Mouse (Mus musculus): Measurements from ENCODE around the gene Psme1.
A peak's percentile ranks its signal among the peaks of the same experiment; 100 is the strongest.

Gene Psme1

DNA sequence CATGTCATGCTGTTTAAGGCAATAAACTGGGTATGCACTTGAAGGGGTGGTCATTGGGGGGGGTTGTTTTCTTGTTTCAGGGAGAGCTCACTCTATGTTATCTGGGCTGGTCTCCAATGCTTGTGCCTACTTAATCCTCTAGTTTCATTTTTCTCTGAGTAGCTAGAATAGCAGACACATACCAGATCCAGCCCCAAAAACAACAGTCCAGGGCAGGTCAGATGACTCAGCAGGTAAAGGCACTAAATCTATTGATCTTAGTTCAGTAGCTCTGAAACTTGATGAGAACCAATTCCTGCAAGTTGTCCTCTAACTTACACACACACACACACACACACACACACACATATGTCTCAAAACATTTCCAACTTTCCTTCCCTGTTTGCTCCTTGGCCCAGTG lies 6.2 kb upstream of the Psme1 start:
- ATAC-seq (ENCODE audit: low TSS enrichment), result no peak

DNA sequence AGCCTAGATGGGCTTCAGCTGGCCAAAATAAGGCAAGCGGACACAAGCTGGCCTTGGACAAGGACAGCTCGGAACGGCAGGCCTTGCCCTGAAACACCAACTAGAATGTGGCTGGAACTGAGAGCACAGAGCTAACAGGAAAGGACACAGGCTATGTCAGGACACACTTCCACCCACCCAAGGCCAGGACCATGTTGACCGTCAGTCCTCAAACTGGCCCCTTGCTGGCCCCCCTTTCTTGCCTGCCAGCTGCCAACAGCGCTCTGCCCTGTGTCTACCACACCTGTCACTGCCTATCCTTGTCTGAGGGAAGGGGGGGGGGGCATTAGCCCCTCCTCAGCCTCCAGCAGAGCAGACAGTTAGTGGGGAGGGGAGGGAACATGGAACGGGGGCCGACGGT lies 2.6 kb upstream of the Psme1 start, which contains the start of gene Fitm1:
Fitm1 (plus strand) TSS at position 316 of the 400 bp plus-strand sequence.
- ATAC-seq (ENCODE audit: low TSS enrichment), result no peak

DNA sequence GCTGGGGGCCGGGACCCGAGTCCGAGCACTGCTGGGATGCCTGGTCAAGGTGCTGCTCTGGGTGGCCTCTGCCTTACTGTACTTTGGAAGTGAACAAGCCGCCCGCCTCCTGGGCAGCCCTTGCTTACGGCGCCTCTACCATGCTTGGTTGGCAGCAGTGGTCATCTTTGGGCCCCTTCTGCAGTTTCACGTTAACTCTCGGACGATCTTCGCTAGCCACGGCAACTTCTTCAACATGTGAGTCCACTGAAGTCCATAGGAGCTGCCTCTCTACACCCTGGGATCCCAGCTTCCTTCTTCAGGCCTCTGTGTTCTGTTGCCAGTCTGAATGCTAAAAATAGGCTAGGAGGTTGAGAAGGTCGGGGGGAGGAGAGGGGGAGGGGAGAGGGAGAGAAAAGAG lies 2.2 kb upstream of the Psme1 start:
- ATAC-seq (ENCODE audit: low TSS enrichment), result no peak

DNA sequence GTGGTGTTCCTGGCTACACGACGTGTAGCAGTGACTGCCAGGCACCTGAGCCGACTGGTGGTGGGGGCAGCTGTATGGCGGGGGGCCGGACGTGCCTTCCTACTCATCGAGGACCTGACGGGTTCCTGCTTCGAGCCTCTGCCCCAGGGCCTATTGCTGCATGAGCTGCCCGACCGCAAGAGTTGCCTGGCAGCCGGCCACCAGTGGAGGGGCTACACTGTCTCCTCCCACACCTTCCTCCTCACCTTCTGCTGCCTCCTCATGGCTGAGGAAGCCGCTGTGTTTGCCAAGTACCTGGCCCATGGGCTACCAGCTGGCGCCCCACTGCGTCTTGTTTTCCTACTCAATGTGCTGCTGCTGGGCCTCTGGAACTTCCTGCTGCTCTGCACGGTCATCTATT lies 1.5 kb upstream of the Psme1 start:
- no peak for ATAC-seq (ENCODE audit: low TSS enrichment)

DNA sequence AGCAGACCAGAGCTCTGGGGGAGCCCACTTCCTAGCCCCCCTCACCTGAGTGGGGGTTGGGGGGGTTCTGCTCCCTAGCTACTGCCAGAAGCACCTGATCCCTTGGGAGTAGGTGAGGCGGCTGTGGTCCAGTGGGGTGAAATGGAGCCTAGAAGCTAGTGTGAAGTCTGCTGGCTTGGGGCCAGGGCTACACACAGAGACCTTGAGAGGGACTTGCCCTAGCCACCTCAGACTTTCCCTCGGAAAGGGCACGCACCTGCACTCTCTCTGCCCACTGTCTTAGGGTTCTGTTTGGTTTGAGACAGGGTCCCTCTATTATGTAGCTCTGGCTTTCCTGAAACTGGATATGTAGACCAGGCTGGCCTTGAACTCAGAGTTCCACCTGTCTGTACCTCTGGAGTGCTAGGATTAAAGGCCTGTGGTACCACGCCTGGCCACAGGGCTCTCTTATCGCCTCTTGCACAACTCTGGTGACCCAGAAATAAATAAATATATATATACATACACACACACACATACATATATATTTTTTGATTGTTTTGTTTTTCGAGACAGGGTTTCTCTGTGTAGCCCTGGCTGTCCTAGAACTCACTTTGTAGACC lies 846 bp downstream of the Psme1 start:
- ATAC-seq (ENCODE audit: low TSS enrichment), result 0 out of 2 replicates have a peak, but pooled peaks have one; percentile 2

DNA sequence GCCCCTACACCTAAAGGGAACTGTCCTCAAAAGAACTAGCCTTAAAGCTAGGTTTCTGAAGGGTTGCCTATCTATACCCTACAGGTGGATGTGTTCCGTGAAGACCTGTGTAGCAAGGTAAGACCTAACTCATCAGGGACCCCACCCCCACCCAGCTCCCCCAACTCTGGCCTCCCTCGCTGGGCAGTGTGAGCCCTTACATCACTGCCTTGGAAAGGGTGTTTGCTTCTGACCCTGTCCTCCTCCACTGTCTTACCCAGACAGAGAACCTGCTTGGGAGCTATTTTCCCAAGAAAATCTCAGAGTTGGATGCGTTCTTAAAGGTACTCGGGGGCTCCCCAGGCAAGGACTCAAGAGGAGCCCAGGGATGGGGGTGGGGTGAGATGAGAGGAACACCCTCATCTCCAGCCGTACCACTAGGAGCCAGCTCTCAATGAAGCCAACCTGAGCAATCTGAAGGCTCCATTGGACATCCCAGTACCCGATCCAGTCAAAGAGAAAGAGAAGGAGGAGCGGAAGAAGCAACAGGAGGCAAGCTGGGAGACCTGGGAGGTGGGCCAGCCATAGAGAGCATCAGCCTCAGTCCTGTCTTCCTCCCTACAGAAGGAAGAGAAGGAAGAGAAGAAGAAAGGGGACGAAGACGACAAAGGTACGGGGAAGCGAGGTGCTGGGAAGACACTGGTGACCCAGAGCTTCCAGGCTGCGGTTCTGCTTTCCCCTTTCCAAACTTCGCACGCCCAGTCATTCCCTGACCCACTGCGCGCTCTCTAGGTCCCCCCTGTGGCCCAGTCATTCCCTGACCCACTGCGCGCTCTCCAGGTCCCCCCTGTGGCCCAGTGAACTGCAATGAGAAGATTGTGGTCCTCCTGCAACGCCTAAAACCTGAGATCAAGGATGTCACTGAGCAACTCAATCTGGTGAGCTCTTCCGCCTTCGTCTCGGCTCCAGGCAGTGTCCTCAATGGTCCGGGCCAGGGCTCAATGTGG lies 1.9 kb downstream of the Psme1 start:
- ATAC-seq (ENCODE audit: low TSS enrichment), result no peak

DNA sequence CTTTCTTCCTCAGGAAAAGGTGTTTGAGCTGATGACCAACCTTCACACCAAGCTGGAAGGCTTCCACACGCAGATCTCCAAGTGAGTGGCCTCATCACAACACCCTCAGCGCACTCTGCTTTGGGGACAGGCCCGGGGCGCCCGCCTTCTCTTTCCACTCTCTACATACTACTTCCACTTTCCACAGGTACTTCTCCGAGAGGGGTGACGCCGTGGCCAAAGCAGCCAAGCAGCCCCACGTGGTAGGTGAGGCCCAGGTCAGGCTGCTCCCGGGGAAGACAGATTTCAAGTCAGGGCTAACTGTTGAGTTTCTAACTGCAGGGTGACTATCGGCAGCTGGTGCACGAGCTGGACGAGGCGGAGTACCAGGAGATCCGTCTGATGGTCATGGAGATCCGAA lies 2.8 kb downstream of the Psme1 start:
- ATAC-seq (ENCODE audit: low TSS enrichment), result no peak

DNA sequence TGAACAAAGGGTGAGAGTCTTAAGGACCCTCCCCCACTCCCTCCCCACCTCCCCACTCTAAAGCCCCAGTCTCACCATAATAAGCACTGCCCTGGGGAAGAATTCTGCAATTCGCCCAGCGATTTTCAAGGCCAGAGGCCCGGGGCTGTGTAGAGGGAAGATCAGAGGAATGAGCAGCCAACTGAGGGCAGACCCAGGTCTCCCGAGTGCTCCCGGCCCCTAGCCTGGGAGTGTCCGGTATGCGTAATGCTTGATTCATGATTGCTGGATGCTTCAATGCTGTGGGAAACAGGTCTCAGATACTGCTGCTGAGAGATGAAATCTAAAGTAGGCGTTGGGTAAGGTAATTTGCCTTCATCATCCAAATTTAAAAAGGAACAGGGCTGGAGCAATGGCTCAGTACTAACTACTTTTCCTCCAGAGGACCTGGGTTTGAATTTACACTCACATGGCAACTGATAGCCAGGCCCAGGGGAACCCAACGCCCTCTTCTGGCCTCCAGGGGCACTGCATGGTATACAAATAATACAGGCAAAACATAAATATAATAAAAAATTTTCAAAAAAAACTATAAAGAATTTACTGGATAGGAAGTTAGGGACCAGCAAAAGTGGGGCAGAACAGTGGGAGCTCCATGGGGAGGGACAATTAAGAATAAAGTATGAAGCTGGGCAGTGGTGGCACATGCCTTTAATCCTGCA lies 4.2 kb downstream of the Psme1 start:
- no peak for ATAC-seq (ENCODE audit: low TSS enrichment)

DNA sequence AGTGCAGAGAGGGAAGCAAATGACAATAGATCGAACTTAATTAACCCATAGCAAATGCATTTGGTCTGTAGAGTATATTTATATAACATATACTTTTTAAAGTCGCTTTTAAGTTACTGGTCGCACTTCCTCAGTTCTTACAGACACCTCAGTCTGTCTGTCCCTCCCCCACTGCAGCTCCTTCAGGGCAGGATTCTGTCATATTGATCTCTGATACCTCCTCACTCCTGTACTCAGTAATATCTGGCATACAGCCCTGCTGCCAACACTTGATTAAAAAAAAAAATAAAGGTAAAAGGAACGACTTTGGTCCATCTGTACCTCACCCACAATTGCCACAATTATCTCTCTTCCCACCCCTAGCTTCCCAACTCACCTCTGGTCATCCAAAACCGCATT lies 6.4 kb downstream of the Psme1 start:
- no peak for ATAC-seq (ENCODE audit: low TSS enrichment)

DNA sequence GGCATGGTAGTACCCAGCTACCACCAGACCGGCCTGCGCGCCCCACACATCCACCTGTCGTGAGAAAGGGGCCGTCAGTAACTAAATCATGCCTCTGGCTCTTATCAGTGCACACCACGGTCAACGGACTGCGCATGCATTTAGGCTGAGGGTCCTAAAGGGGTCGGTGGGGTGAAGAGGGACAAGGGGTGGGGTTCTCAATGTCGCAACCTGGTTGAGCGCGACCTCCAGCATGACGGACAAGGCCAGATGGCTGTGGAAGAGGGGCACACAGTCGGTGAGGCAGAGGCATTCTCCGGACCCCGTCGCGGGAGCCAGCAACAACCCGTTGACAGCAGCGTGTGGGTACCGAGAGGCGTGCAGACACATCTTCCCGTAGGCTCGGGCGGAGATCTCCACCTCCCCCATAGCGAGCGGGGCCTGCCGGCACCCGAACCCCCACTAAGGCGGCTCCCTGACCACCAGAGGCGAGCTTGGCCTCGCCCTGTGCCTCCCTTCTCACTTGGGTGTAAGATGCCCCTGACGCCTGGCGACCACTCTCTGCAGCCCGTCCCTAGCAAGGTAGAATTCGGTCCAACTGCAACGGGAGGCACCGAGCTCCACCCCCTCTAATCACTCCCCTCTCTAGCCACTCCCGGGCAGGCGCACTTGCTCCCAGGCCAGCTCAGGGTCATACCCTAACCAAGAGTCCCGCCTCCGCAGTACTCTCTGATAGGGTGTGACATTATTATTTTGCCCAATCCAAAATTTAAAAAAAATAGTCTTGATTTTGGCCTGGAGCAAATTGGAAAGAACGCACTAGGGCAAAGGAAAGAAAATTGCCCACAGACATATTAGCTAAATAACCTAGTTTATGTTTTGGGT lies 7.0 kb downstream of the Psme1 start, which contains the start of gene Emc9:
Emc9 (minus strand) TSS at position 601 of the 864 bp plus-strand sequence.
- peak; percentile 74 for ATAC-seq (ENCODE audit: low TSS enrichment)

DNA sequence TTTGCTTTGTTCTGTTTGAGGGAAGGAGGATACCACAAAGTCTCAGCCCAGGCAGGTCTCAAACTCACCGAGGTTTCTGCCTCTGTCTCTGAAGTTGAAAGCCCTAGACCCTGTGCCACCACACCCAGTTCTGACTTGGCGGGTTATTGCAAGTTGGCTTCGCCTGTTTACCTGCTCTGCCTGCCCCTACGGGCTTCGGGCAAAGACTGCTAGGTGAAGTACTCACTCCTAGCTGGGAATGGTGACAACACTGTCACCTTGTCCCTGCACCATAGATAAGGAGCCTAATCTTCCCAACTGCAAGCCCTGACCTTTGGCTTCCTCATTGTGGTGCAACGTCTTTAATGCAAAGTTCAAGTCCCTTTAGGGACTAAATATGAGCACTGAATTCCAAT lies 7.6 kb downstream of the Psme1 start:
- ATAC-seq (ENCODE audit: low TSS enrichment), result no peak

DNA sequence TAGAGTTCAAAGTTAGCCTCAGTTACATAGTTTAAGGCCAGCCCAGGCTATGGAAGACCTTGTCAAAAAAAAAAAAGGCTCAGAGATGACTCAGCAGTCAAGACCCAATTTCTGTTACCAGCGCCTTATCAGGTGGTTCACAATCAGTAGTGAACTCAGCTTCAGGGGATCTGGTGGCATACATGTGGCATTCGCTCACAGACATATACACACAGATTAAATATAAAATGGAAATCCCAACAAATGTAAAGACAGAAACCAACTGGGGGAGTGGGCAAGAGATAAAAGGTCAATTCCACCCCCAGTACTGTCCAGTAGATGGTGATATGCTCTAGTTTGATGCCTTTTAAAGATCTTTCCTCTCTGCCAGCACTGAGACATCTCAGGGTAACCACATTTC lies 8.2 kb downstream of the Psme1 start:
- no peak for ATAC-seq (ENCODE audit: low TSS enrichment)

DNA sequence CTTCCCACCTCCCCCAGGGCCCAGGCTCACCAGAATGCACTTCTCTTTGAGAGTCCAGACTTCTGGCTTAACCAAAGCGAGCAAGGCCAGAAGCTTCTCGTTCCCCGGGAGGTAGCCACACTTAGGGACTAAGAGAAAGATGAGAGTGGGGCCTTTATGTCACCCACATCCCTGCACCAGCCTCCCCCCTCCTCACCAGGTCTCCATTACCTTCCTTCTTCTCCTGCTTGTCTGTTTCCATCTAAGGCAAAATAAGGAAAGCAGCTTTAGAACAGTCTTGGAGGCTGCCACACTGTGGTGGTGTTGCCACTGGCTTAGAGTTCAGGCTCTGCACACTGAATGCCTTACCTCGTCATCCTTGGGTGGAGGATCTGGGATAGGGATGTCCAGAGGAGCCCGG lies 11.3 kb downstream of the Psme1 start:
- no peak for ATAC-seq (ENCODE audit: low TSS enrichment)

DNA sequence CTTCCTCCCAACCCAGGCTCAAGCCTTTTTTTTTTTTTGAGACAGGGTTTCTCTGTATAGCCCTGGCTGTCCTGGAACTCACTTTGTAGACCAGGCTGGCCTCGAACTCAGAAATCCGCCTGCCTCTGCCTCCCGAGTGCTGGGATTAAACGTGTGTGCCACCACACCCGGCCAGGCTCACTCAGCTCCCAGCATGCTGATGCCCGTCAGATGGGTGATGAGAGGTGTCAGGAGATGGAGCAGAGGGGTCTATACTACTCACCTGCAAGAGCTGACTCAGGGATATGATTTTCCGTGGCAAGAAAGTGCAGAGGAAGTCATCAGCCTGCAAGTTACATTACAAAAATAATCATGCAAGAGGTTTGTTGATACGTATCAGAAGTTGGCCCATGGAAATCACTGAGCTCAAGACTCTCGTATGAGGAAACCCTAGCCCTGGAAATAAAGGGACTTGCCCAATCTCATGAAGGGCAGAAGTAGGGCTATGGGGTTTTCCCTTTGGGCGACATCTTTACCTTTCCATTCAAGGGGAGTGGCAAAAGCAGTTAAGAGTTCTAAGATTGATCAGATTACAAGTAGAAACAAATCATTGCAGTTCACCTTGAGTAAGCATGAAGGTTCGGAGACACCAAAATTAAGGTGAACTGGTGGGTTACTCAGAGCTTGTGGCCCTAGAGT lies 12.0 kb downstream of the Psme1 start:
- no peak for ATAC-seq (ENCODE audit: low TSS enrichment)

DNA sequence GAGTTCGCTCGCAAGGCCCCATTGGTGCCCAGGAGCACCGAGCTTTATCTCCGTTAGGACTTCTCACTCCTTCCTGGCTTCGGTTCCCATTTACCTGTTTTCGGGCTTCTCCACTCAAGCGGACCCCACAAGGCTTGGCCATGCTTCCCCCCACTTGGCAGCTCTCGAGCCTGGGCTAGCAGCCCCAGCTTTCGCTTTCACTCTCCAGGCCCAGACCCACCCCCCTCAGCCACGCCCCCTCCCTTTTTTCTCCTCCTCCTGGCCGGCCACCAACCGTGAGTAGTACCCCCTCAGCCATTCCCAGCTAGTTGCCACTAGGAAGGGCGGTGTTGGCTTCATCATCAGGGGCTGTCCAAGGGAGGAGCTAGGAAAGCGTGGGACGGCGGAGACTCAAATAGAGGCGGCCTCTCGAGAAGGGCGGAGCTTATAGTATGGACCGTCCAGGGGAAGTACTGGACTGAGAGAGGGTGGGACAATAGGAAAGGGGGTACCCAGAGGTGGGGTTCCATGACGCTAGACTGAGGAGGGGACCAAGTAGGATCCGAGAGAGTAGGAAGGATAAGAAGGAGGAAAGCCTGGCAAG lies 12.9 kb downstream of the Psme1 start, which contains the start of gene Psme2:
Psme2 (minus strand) TSS at position 366 of the 583 bp plus-strand sequence.
- ATAC-seq (ENCODE audit: low TSS enrichment), result peak; percentile 88

DNA sequence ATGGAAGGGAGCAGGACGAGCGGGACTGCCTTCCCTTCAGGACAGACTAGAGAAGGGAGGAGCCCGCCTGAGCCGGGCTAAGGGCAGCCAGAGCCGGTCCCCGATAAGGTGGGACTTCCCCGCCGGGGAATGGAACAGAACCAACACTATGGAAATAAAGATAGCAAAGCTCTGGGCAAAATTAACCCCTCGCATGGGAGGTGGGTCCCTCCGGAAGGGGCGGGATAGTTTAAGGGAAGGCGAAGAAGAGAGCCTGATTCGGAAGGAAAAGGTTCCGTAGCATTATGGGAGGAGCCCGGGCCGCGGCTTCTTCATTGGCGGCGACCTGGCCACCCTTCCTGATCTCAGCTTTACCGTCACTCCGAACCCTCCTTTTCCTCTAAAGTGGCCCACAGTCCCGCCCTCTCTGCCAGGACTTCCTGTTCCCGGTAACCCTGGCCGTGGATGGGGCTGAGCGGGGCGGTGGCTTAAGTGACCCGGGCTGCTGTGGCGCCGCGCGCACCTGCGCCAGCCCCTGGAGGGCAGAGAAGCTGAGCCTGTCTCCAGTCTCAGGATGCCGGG lies 13.5 kb downstream of the Psme1 start, which contains the start of gene Rnf31:
Rnf31 (plus strand) TSS at position 378 of the 561 bp plus-strand sequence.
- peak; percentile 88 for ATAC-seq (ENCODE audit: low TSS enrichment)

DNA sequence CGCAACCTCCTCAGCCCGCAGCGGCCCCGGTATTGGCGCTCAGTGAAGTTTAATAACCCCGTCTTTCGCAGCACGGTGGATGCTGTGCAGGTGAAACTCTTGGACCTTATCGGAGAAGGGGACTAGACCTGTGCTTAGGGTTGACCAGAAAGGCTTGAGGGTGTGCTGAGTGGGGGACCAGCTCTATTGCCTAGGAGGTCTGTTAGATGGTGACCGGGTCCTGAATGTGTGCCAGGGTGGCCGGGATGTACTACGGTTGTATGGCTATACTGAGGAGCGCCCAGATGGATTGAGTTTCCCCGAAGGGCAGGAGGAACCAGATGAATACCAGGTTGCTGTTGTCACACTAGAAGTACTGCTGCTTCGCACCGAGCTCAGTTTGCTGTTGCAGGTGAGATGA lies 14.3 kb downstream of the Psme1 start:
- no peak for ATAC-seq (ENCODE audit: low TSS enrichment)

DNA sequence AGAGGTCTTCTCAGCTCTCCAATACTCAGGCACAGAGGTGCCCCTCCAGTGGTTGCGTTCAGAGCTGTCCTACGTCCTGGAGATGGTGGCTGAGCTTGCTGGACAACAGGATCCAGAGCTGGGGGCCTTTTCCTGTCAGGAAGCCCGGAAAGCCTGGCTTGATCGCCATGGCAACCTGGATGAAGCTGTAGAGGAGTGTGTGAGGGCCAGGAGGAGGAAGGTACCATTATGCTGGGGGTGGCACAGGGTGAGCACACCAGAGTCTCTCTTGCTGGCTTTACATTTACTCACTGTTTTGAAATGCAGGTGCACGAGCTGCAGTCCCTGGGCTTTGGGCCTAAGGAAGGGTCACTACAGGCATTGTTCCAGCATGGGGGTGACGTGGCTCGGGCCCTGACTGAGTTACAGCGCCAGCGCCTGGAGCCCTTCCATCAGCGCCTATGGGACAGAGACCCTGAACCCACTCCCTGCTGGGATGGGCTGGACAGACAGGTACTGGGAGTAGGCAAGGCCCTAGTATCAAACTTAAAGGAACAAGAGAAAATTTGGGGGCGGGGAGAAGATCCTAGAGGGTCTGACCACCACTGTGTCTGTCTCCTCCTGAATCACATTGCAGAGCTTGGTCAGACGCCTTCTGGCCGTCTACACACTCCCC lies 18.2 kb downstream of the Psme1 start:
- no peak for ATAC-seq (ENCODE audit: low TSS enrichment)
